Mouse (Mus musculus) hindbrain, embryonic 15.5 days (tissue): ENCODE measurements at regions not wholly inside any gene's neighbourhood (a gene's known extent, or its start where the extent isn't known, plus 50 kb on each side); places are given as distances from the start of the nearest gene placed in this dataset.

Source experiments
- ATAC-seq: fragments of 200-750 bp; cut with Nextera tagmentation; 2 replicates; pipeline ENCODE4 v1.8.0; 2017; ENCODE audit warnings: low read depth, moderate number of reproducible peaks, moderate TSS enrichment; ENCODE audit not compliant: low FRiP score
- H3K27ac ChIP-seq: fragments of 300-500 bp; sonication (generic); replicated peaks from 2 replicates; pipeline ENCODE4 v1.5.1; 2015; ENCODE audit warnings: mild to moderate bottlenecking, inconsistent platforms
- H3K27me3 ChIP-seq: fragments of 300-500 bp; sonication (generic); 2 replicates; pipeline ENCODE4 v1.6.1; 2015; ENCODE audit warnings: control low read depth, inconsistent platforms
- H3K36me3 ChIP-seq: fragments of 300-500 bp; sonication (generic); 2 replicates; pipeline ENCODE4 v1.6.1; 2015; ENCODE audit warnings: control low read depth, inconsistent platforms
- H3K4me1 ChIP-seq: fragments of 300-500 bp; sonication (generic); replicated peaks from 2 replicates; pipeline ENCODE4 v1.6.1; 2015; ENCODE audit warnings: control low read depth, inconsistent platforms
- H3K4me2 ChIP-seq: fragments of 300-500 bp; sonication (generic); 2 replicates; pipeline ENCODE4 v1.6.1; 2015; ENCODE audit warnings: moderate library complexity, mild to moderate bottlenecking, inconsistent platforms
- H3K4me3 ChIP-seq: fragments of 300-500 bp; sonication (generic); 2 replicates; pipeline ENCODE4 v1.5.1; 2015; ENCODE audit warnings: mild to moderate bottlenecking, inconsistent platforms
- H3K9ac ChIP-seq: fragments of 300-500 bp; sonication (generic); 2 replicates; pipeline ENCODE4 v1.6.1; 2015; ENCODE audit warnings: inconsistent platforms
- H3K9me3 ChIP-seq: fragments of 300-500 bp; sonication (generic); 2 replicates; pipeline ENCODE4 v1.6.1; 2016; ENCODE audit warnings: control low read depth, inconsistent platforms
- WGBS: fragments of 180-500 bp; shearing (Covaris S2); methylation state at CpG from one replicate; pipeline ENCODE4 v1.1.7; 2015; 5-methylcytosine and 5-hydroxymethylcytosine counted together

DNA sequence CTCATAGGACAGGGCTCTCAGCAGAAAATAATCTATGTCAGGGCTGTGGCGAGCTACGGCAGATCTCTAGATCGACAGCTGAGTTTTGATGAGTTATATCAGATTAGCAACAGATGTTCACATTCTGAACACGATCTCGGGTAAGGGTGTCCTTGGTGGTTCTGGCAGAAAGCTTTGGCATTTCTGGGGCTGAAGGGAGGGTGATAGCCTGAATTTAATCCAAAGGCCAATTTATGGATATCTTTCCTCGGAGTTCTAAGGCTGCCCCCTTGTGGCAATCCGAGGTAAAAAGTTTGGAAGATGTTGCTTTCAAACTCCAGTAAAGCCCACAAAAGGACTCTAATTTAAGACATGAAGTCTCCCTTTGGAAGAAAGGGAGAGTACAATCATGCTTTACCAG is 101.3 kb upstream of the Luzp2 start:
- Histone ChIP-seq H3K27ac (no peak overlapping the region), H3K4me2 (no peak overlapping the region), H3K4me3 (no peak overlapping the region), H3K27me3 (no peaks in the 10 kb centered on the region), H3K36me3 (no peaks in the 10 kb centered on the region), H3K9ac (no peak overlapping the region), H3K4me1 (0 out of 2 replicates have a peak, but pooled peaks cover 5% of the 10 kb centered on the region), H3K9me3 (no peaks in the 10 kb centered on the region)
- WGBS = 36% methylated on average over 7 of the region's 7 CpGs
- ATAC-seq = no peak

DNA sequence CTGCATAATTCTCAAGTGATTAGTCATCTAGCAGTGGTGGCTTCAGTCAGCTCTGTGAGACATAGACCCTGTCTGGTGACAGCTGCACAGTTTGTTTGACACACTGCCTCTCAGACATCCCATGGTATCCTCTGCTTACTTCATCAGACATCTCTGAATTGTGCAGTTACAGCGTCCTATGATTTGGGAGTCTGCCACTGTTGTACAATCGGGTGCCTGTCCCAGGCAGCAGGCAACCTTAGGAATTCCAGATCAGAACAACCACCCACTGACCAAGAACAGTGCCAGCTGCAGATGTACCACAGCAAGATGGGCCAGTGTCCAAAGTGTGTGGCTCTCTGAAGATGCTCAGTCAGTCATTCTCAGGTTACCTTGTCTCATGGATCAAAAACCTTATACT is 100.4 kb upstream of the Luzp2 start:
- 67% methylated on average over 2 of the region's 2 CpGs for WGBS
- no peak for ATAC-seq
- Histone ChIP-seq H3K4me3 (no peak overlapping the region), H3K9me3 (no peaks in the 10 kb centered on the region), H3K4me1 (0 out of 2 replicates have a peak, but pooled peaks cover 5% of the 10 kb centered on the region), H3K27ac (no peak overlapping the region), H3K9ac (no peak overlapping the region), H3K27me3 (no peaks in the 10 kb centered on the region), H3K36me3 (no peaks in the 10 kb centered on the region), H3K4me2 (no peak overlapping the region)

DNA sequence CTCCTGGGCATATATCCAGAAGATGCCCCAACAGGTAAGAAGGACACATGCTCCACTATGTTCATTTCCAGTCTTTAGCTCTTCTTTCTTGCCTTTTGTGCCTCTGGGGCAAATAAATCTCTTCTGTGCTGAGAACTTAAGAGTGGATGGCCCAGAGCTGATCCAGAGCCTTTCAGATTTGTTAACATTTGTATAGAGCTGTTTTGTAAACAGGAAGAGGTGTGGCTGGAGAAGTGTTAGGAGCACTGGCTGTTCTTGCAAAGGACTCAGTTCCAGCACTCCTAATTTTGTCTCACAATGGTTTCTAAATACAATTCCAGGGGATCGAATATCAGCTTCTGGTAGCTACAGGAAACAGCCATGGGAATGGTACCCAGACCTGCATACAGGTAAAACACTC is 68.0 kb upstream of the Luzp2 start:
- Histone ChIP-seq H3K9ac (no peak overlapping the region), H3K4me2 (no peak overlapping the region), H3K9me3 (no peaks in the 10 kb centered on the region), H3K4me3 (no peak overlapping the region), H3K27me3 (no peaks in the 10 kb centered on the region), H3K4me1 (no peaks in the 10 kb centered on the region), H3K27ac (no peak overlapping the region), H3K36me3 (no peaks in the 10 kb centered on the region)
- no peak for ATAC-seq
- 100% methylated on average over 1 of the region's 1 CpGs for WGBS

DNA sequence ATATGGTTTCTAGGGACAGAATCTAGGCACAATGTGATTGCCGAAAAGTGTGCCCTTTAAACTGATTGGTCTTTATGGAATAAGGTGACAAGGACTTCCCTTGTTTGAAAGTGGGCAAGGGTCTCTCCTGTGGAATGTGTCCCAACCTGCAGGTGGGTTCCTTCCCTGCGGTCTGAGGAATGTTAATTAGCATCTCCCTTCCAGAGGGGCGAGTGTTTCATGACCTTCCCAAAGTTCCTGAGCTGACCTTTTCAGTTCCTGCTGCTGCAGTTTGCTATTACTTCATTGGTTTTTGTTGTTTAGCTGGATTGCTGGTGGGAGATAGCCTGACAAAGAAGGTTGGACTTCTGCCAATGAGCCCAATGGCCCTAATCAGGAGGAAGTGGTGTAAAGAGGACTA is 66.6 kb upstream of the Luzp2 start:
- 30% methylated on average over 3 of the region's 3 CpGs for WGBS
- ATAC-seq = no peak

DNA sequence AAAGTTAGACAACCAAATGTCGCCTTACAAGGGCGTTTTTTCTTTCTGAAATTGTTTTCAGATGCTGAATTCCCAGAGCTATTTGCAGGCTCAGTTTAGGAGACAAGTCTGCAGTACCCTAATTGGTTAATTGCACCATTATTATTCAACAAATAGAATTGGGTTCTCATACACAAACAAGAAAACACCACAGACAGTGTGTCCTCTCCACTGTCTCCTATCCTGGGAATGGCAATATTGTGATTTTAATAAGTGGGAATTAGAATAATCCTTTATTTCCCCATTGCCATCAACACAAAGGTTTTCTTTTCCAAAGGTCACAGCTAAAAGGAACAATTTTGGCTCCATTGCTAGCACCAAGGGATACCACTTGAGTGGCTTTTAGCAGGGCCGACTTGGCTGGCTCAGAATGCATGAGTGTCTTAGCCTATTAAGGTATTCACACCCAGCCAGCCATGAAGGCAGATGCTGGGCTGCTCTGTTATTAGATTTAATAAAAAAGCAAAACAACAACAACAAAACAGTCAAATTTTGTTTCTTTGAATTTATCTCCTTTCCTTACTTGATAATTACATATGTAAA is 53.3 kb upstream of the Luzp2 start:
- Histone ChIP-seq H3K27me3 (no peaks in the 10 kb centered on the region), H3K4me1 (no peaks in the 10 kb centered on the region), H3K9me3 (no peaks in the 10 kb centered on the region), H3K4me2 (no peak overlapping the region), H3K27ac (peak overlapping the region; percentile 4; the same call in 1 of the 2 replicates), H3K9ac (no peak overlapping the region), H3K36me3 (no peaks in the 10 kb centered on the region), H3K4me3 (no peak overlapping the region)
- WGBS = 42% methylated on average over 3 of the region's 3 CpGs
- peak; percentile 93 for ATAC-seq

More for the DNA sequence above, 66.6 kb upstream of the Luzp2 start:
- Histone ChIP-seq H3K9me3 (no peaks in the 10 kb centered on the region), H3K4me1 (no peaks in the 10 kb centered on the region), H3K4me2 (no peak overlapping the region), H3K9ac (no peak overlapping the region), H3K36me3 (no peaks in the 10 kb centered on the region), H3K4me3 (no peak overlapping the region), H3K27ac (no peak overlapping the region), H3K27me3 (no peaks in the 10 kb centered on the region)

DNA sequence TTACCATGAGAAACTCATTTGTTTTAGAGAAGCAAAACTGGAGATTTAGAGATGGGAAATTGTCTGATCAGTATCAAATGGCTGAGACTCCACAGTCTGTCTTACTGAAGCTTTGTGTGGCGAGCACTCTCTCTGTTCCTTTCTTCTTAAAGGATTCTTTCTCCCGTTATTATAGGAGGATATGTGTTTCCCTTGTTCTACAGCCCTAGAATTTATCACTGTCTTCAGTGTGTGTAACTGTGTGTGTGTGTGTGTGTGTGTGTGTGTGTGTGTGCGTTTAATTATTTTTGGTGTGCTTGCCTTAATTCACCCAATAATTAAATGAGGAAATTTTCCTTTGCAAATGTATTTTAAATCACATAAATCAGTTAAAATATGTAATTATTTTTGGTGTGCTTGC is 52.7 kb upstream of the Luzp2 start:
- Histone ChIP-seq H3K4me2 (no peak overlapping the region), H3K4me3 (no peak overlapping the region), H3K9ac (no peak overlapping the region), H3K4me1 (no peaks in the 10 kb centered on the region), H3K36me3 (no peaks in the 10 kb centered on the region), H3K27ac (no peak overlapping the region), H3K9me3 (no peaks in the 10 kb centered on the region), H3K27me3 (no peaks in the 10 kb centered on the region)
- WGBS = 42% methylated on average over 3 of the region's 3 CpGs
- no peak for ATAC-seq

DNA sequence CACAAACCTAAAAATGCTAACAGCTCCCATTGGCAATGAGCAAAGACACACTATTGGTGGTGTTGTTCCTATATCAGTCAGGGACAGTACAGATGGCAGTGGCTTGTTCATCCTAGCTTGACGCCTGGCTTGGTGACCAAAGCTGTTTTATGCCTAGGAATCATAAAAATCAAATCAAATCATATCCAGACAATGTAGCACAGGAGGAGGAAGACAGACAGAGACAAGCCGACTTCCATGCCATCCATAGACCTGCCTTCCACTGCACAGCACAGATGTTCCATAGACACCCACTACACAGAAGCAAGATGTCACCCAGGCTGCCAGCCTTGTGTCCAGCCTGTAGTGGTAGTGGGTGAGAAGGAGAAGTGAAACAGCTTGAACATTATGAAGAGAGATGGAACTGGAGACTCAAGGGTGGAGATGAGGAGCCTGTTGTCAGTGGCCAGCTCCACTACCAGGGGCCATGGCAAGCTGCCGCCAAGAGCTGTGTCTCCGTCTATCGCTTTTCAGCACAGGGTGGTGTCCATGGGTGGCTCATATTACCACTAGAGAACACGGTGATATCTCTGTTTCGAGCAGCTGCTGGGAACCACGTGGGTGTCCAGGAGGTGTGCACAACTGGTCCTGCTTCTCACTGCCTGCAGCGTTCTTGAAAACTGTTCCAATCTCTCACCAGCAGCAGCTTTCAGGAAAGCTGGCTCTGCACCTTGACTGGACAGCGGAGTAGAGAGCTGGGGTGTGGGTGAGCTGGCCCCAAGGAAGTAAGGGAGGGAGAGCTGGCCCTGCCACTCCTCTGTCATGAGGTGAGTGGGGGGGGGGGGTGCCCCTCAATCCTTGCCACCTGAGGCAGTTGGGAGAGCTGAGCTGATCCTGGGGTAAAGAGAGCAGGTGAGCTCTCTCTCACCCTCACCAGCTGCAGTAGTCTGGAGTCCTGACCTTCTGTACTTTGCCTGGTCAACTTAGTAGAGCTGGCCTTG is 51.5 kb upstream of the Luzp2 start:
- no peaks in the 10 kb centered on the region for H3K27me3 ChIP-seq
- no peaks in the 10 kb centered on the region for H3K36me3 ChIP-seq
- H3K9ac ChIP-seq = no peak overlapping the region
- WGBS = 86% methylated on average over 10 of the region's 10 CpGs
- no peak overlapping the region for H3K27ac ChIP-seq
- H3K4me1 ChIP-seq = no peaks in the 10 kb centered on the region
- peak; percentile 68 for ATAC-seq
- no peak overlapping the region for H3K4me2 ChIP-seq
- no peaks in the 10 kb centered on the region for H3K9me3 ChIP-seq
- H3K4me3 ChIP-seq = no peak overlapping the region
